Comparison of ENCODE assay signal across 8 mouse cellular contexts in the genomic region with DNA sequence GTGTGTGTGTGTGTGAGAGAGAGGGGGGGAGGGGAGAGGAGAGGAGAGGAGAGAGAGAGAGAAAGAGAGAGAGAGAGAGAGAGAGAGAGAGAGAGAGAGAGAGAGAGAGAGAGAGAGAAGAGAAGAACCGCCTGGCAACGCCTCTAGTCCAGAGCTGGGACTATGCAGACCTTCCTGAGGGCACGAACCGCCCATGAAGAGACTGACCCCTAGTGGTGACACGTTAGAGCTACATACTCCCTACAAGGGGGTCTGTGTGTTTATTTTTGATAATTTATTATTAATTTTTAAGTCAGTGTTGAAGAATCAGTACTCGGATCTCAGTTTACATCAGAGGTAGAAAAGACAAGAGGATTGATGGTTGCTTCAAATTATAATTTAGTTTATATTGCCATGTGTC.
DNase-seq lines count a peak whose midpoint lies in the region; ATAC-seq and TF ChIP-seq lines count a peak whose summit lies in the region.

No protein-coding gene starts in this region.

- H3K9ac ChIP-seq in forebrain, embryonic 12.5 days, result no peak overlapping the region
- H3K9ac ChIP-seq in intestine, postnatal 0 days (ENCODE audit: low read depth, low read length), result no peak overlapping the region

- TF ChIP-seq POLR2A in small intestine, adult 2 months (IDR thresholded peaks at IDR 0.05; ENCODE audit: low read depth, low read length), result no peak

- peak; percentile 89 for TF ChIP-seq CTCF in intestine, postnatal 0 days (IDR thresholded peaks at IDR 0.05; ENCODE audit: low read depth)
- peak; percentile 78; the same call in 1 of the 2 replicates for TF ChIP-seq CTCF in small intestine, adult 2 months (IDR thresholded peaks at IDR 0.05; ENCODE audit: extremely low read depth, insufficient read length, insufficient replicate concordance, low read depth, low read length)

- ATAC-seq in forebrain, embryonic 12.5 days (ENCODE audit: low FRiP score), result peak; percentile 75; the same call in 1 of the 2 replicates
- ATAC-seq in intestine, postnatal 0 days, result no peak

- no peak overlapping the region for H3K4me2 ChIP-seq in forebrain, embryonic 12.5 days
- H3K4me2 ChIP-seq in intestine, postnatal 0 days (replicated peaks; ENCODE audit: low read depth), result no peak overlapping the region

- WGBS in forebrain, embryonic 12.5 days, result 8% methylated on average over 6 of the region's 6 CpGs
- WGBS in intestine, postnatal 0 days, result 11% methylated on average over 6 of the region's 6 CpGs
- 10% methylated on average over 6 of the region's 6 CpGs for WGBS in small intestine, adult 2 months

- peaks cover 17% of the 10 kb centered on the region for H3K36me3 ChIP-seq in forebrain, embryonic 12.5 days (replicated peaks)
- peaks cover 15% of the 10 kb centered on the region for H3K36me3 ChIP-seq in intestine, postnatal 0 days (ENCODE audit: control insufficient read depth, insufficient read depth)
- peaks cover 19% of the 10 kb centered on the region for H3K36me3 ChIP-seq in small intestine, adult 2 months (ENCODE audit: control insufficient read depth, insufficient read depth, low read length)

- no peaks in the 10 kb centered on the region for H3K4me1 ChIP-seq in forebrain, embryonic 12.5 days
- no peaks in the 10 kb centered on the region for H3K4me1 ChIP-seq in intestine, postnatal 0 days (replicated peaks; ENCODE audit: control insufficient read depth, insufficient read depth, low read length)
- no peaks in the 10 kb centered on the region for H3K4me1 ChIP-seq in small intestine, adult 2 months (ENCODE audit: control insufficient read depth, insufficient read depth, insufficient read length, low read length)

- H3K4me3 ChIP-seq in forebrain, embryonic 12.5 days (replicated peaks), result no peak overlapping the region
- H3K4me3 ChIP-seq in intestine, postnatal 0 days (ENCODE audit: low read depth, low read length), result no peak overlapping the region
- H3K4me3 ChIP-seq in small intestine, adult 2 months (ENCODE audit: low read depth, low read length), result no peak overlapping the region

- H3K27me3 ChIP-seq in forebrain, embryonic 12.5 days, result no peaks in the 10 kb centered on the region
- H3K27me3 ChIP-seq in intestine, postnatal 0 days (replicated peaks; ENCODE audit: control insufficient read depth, insufficient read depth, low read length), result no peaks in the 10 kb centered on the region
- H3K27me3 ChIP-seq in small intestine, adult 2 months (ENCODE audit: control insufficient read depth, insufficient read depth, low read length), result no peaks in the 10 kb centered on the region

- peak; percentile 78 for DNase-seq in 3T3-L1 (ENCODE audit: low read depth, low spot score)
- DNase-seq in CD4-positive helper T cell, adult 2 months (ENCODE audit: low read depth, low spot score), result peak; percentile 34
- DNase-seq in c-Kit-negative CD71-positive TER-119-positive erythroid progenitor cells, embryonic 14.5 days (ENCODE audit: low read depth, low spot score), result peak; percentile 3
- DNase-seq in lung, postnatal 14 days, result peak; percentile 63
- no peak for DNase-seq in frontal cortex, postnatal 10 days (ENCODE audit: low spot score in 2 of 2)

- no peak overlapping the region for H3K27ac ChIP-seq in forebrain, embryonic 12.5 days
- no peak overlapping the region for H3K27ac ChIP-seq in intestine, postnatal 0 days (ENCODE audit: low read depth, low read length)
- H3K27ac ChIP-seq in small intestine, adult 2 months (ENCODE audit: insufficient read depth, low read depth, low read length), result no peak overlapping the region

- peaks cover 4% of the 10 kb centered on the region; the same call in 1 of the 2 replicates for H3K9me3 ChIP-seq in forebrain, embryonic 12.5 days
- H3K9me3 ChIP-seq in intestine, postnatal 0 days (ENCODE audit: control insufficient read depth), result no peaks in the 10 kb centered on the region

Comparison
In these comparisons a context has a peak if more than half of its experiments do, and no peak if none do; other contexts are left out.
1. DNase-seq: peak in 3T3-L1 (single experiment), CD4-positive helper T cell, adult 2 months (single experiment), c-Kit-negative CD71-positive TER-119-positive erythroid progenitor cells, embryonic 14.5 days (single experiment) and lung, postnatal 14 days (single experiment); none in frontal cortex, postnatal 10 days (0 of 2).